Mouse (Mus musculus): Measurements from ENCODE around the gene Insm1.

DNA sequence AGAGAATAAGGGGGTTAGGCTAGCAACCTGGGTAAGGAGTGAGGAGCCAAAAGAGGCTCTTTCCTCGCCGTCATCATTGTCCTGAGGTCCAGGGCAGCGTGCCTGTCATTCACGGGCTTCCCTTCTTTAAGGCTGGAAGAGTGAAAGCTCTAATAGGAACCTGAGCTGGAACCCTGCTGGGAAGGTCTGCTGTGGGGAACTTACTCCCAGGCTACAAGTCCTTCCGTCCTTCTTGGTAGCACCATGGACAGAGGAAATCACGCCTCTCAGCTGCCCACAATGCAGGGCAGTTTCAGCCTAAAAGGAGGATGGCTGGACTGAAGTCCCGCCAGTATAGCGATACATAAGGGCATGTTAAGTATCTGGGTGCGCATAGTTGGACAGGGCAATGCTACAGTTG is 4.8 kb downstream of the Insm1 start:
- TF ChIP-seq CTCF (IDR thresholded peaks at IDR 0.05; ENCODE audit: low read depth) (no peak), EP300 (IDR thresholded peaks at IDR 0.05; ENCODE audit: low read depth) (no peak)

All from heart, postnatal 0 days (tissue).